Mouse (Mus musculus): ENCODE data around the gene Gng3. TPM values are rescaled to one million over a fixed set of nuclear protein-coding genes. Genes with fewer than 3 reads are reported as not detected.

Gene Gng3
- total and polyA plus RNA-seq, 3 experiments = 0.15 to 2.5 TPM; not detected in 1

- no peaks in the 10 kb centered on the region for H3K9me3 ChIP-seq (replicated peaks; ENCODE audit: insufficient read depth, low read length)
- H3K79me2 ChIP-seq (ENCODE audit: control insufficient read depth, insufficient read depth, low read length, poor library complexity) = peaks cover 39% of the 10 kb centered on the region
- no peak for TF ChIP-seq RAD21 (IDR thresholded peaks at IDR 0.05; ENCODE audit: low read depth, low read length)
- H3K36me3 ChIP-seq (ENCODE audit: control insufficient read depth in 1 of 2, insufficient read depth in 2 of 2, low read length in 2 of 2) = peaks cover 11 to 19% of the 10 kb centered on the region in 2 experiments; a peak in 3 of 4 replicates
- no peaks in the 10 kb centered on the region for H3K27me3 ChIP-seq (ENCODE audit: control insufficient read depth in 1 of 2, insufficient read depth in 2 of 2, low read length in 2 of 2)
- H3K27ac ChIP-seq (ENCODE audit: control insufficient read depth, low read depth, low read length) = no peak overlapping the region
- H3K4me3 ChIP-seq (ENCODE audit: control insufficient read depth in 1 of 2, insufficient read depth in 1 of 2, low read depth in 2 of 2, low read length in 2 of 2) = peak overlapping the region in 1 of 2 experiments; percentile 8; a peak in 1 of 4 replicates
- H3K4me1 ChIP-seq (ENCODE audit: control insufficient read depth in 1 of 2, insufficient read depth in 2 of 2, low read length in 2 of 2) = peaks cover 3 to 11% of the 10 kb centered on the region in 2 experiments; a peak in 3 of 4 replicates
- peak overlapping the region; percentile 21 for H3K9ac ChIP-seq (ENCODE audit: control insufficient read depth, low read depth, low read length, poor library complexity, severe bottlenecking)
- no peak for DNase-seq (ENCODE audit: low read depth, low spot score)
These were observed 22.0 kb downstream of the Gng3 start for GRCm38 (mm10) chr19:8817001-8817400.

- H3K4me3 ChIP-seq (ENCODE audit: control insufficient read depth in 1 of 2, insufficient read depth in 1 of 2, low read depth in 2 of 2, low read length in 2 of 2) = no peak overlapping the region
- peaks cover 3 to 11% of the 10 kb centered on the region in 2 experiments; a peak in 3 of 4 replicates for H3K4me1 ChIP-seq (ENCODE audit: control insufficient read depth in 1 of 2, insufficient read depth in 2 of 2, low read length in 2 of 2)
- DNase-seq (ENCODE audit: low read depth, low spot score) = no peak
- no peaks in the 10 kb centered on the region for H3K27me3 ChIP-seq (ENCODE audit: control insufficient read depth in 1 of 2, insufficient read depth in 2 of 2, low read length in 2 of 2)
- no peak overlapping the region for H3K9ac ChIP-seq (ENCODE audit: control insufficient read depth, low read depth, low read length, poor library complexity, severe bottlenecking)
- H3K9me3 ChIP-seq (replicated peaks; ENCODE audit: insufficient read depth, low read length) = no peaks in the 10 kb centered on the region
- H3K27ac ChIP-seq (ENCODE audit: control insufficient read depth, low read depth, low read length) = no peak overlapping the region
- TF ChIP-seq GABPA (IDR thresholded peaks at IDR 0.05; ENCODE audit: low read depth, low read length) = no peak
- no peak for TF ChIP-seq NRF1 (IDR thresholded peaks at IDR 0.05; ENCODE audit: insufficient read depth, low read depth, low read length, poor library complexity, severe bottlenecking)
- TF ChIP-seq BHLHE40 (IDR thresholded peaks at IDR 0.05; ENCODE audit: borderline replicate concordance, low read depth, low read length) = no peak
- TF ChIP-seq ETS1 (IDR thresholded peaks at IDR 0.05; ENCODE audit: low read depth, low read length) = no peak
- no peak for TF ChIP-seq ZMIZ1 (IDR thresholded peaks at IDR 0.05; ENCODE audit: low read depth, low read length)
- TF ChIP-seq TCF12 (IDR thresholded peaks at IDR 0.05; ENCODE audit: low read depth, low read length) = no peak
- no peak for TF ChIP-seq NELFE (IDR thresholded peaks at IDR 0.05; ENCODE audit: low read depth, low read length)
- no peak for TF ChIP-seq MAFK (IDR thresholded peaks at IDR 0.05; ENCODE audit: borderline replicate concordance, low read depth, low read length)
- no peak for TF ChIP-seq MAX (IDR thresholded peaks at IDR 0.05; ENCODE audit: low read length)
- TF ChIP-seq RAD21 (IDR thresholded peaks at IDR 0.05; ENCODE audit: low read depth, low read length) = no peak
- no peak for TF ChIP-seq RCOR1 (IDR thresholded peaks at IDR 0.05; ENCODE audit: low read depth, low read length)
- no peak for TF ChIP-seq TAL1 (IDR thresholded peaks at IDR 0.05; ENCODE audit: low read length)
- no peak for TF ChIP-seq MAZ (IDR thresholded peaks at IDR 0.05; ENCODE audit: low read depth, low read length)
- no peak for TF ChIP-seq MYB (IDR thresholded peaks at IDR 0.05; ENCODE audit: low read depth, low read length)
- no peak for TF ChIP-seq ZC3H11A (IDR thresholded peaks at IDR 0.05; ENCODE audit: low read depth, low read length)
- TF ChIP-seq CHD2 (IDR thresholded peaks at IDR 0.05; ENCODE audit: low read length) = no peak
- no peak for TF ChIP-seq MXI1 (IDR thresholded peaks at IDR 0.05; ENCODE audit: low read depth, low read length)
- peaks cover 16% of the 10 kb centered on the region in 2 experiments; a peak in 3 of 4 replicates for H3K36me3 ChIP-seq (ENCODE audit: control insufficient read depth in 1 of 2, insufficient read depth in 2 of 2, low read length in 2 of 2)
- peaks cover 27% of the 10 kb centered on the region for H3K79me2 ChIP-seq (ENCODE audit: control insufficient read depth, insufficient read depth, low read length, poor library complexity)
These were observed 23.2 kb downstream of the Gng3 start for GRCm38 (mm10) chr19:8815812-8816211.
